Mouse (Mus musculus) brain, embryonic 14.5 days (tissue): ENCODE results near the gene Cxcl16. TPM values are rescaled to one million over a fixed set of nuclear protein-coding genes. Genes with fewer than 3 reads are reported as not detected.

Experiments used
- DNase-seq: peaks from one replicate; pipeline ENCODE4 v3.0.0-alpha.2; 2011; ENCODE audit warnings: low read depth
- CTCF ChIP-seq: fragments of 200-500 bp; IDR thresholded peaks from 2 replicates; pipeline ENCODE4 v1.5.1; 2012; ENCODE audit warnings: inconsistent platforms, mild to moderate bottlenecking, moderate library complexity, borderline replicate concordance; ENCODE audit not compliant: insufficient read depth, insufficient read length; ENCODE audit errors: extremely low read depth
- POLR2A ChIP-seq: fragments of 200-500 bp; IDR thresholded peaks from 2 replicates; pipeline ENCODE4 v1.6.1; 2012; ENCODE audit warnings: mild to moderate bottlenecking, inconsistent platforms, borderline replicate concordance; ENCODE audit not compliant: poor library complexity, insufficient read depth, insufficient read length, severe bottlenecking; ENCODE audit errors: extremely low read depth
- polyA plus RNA-seq: library from polyadenylated mRNA; depleted of rRNA; stranded (reverse); fragments of >200 nt; gene quantifications from 2 replicates; pipeline ENCODE4 v1.2.3, GENCODE M21; 2012

The Cxcl16 gene
- polyA plus RNA-seq, 1 experiment, result 3.5 TPM

GRCm38 (mm10) chr11:70450926-70451325 lies 8.9 kb downstream of the Cxcl16 start:
- no peak for DNase-seq
- no peak for TF ChIP-seq CTCF
- no peak for TF ChIP-seq POLR2A

GRCm38 (mm10) chr11:70447373-70447772 lies 12.4 kb downstream of the Cxcl16 start:
- no peak for TF ChIP-seq POLR2A
- TF ChIP-seq CTCF, result no peak

GRCm38 (mm10) chr11:70446756-70447155 lies 13.0 kb downstream of the Cxcl16 start:
- DNase-seq, result no peak
- TF ChIP-seq CTCF, result no peak
- no peak for TF ChIP-seq POLR2A

More at GRCm38 (mm10) chr11:70447373-70447772, 12.4 kb downstream of the Cxcl16 start:
- no peak for DNase-seq

- DNase-seq, result no peak
- no peak for TF ChIP-seq CTCF
- no peak for TF ChIP-seq POLR2A
Observed at GRCm38 (mm10) chr11:70444667-70445066, 15.1 kb downstream of the Cxcl16 start.

- DNase-seq, result no peak
- TF ChIP-seq CTCF (no peak), POLR2A (no peak)
Observed at GRCm38 (mm10) chr11:70443964-70444363, 15.8 kb downstream of the Cxcl16 start.

- TF ChIP-seq CTCF (no peak), POLR2A (no peak)
- DNase-seq, result no peak
Observed at GRCm38 (mm10) chr11:70441882-70442281, 17.9 kb downstream of the Cxcl16 start.

- TF ChIP-seq CTCF, result no peak
- TF ChIP-seq POLR2A, result no peak
- DNase-seq, result no peak
Observed at GRCm38 (mm10) chr11:70440637-70441036, 19.1 kb downstream of the Cxcl16 start.

GRCm38 (mm10) chr11:70438728-70439374 lies 20.9 kb downstream of the Cxcl16 start:
- no peak for TF ChIP-seq POLR2A
- TF ChIP-seq CTCF, result no peak
- DNase-seq, result no peak

- no peak for DNase-seq
- no peak for TF ChIP-seq POLR2A
- TF ChIP-seq CTCF, result no peak
Observed at GRCm38 (mm10) chr11:70437426-70437825, 22.4 kb downstream of the Cxcl16 start.

GRCm38 (mm10) chr11:70435476-70435875 lies 24.3 kb downstream of the Cxcl16 start:
- no peak for DNase-seq
- no peak for TF ChIP-seq CTCF
- no peak for TF ChIP-seq POLR2A

GRCm38 (mm10) chr11:70433951-70434350 lies 25.8 kb downstream of the Cxcl16 start:
- no peak for DNase-seq
- no peak for TF ChIP-seq CTCF
- TF ChIP-seq POLR2A, result no peak

GRCm38 (mm10) chr11:70433569-70433943 lies 26.2 kb downstream of the Cxcl16 start:
- no peak for TF ChIP-seq CTCF
- no peak for TF ChIP-seq POLR2A
- DNase-seq, result no peak
